Mouse (Mus musculus) intestine, embryonic 16.5 days (tissue): Measurements from ENCODE around the gene Tcp11l2. TPM values are rescaled to one million over a fixed set of nuclear protein-coding genes. Genes with fewer than 3 reads are reported as not detected.

ENCODE experiments used
- ATAC-seq: fragments of 200-750 bp; cut with Nextera tagmentation; 2 replicates; pipeline ENCODE4 v1.8.0; 2017; ENCODE audit warnings: moderate TSS enrichment, moderate library complexity
- H3K27ac ChIP-seq: fragments of 300-500 bp; sonication (generic); 2 replicates; pipeline ENCODE4 v1.5.1; 2014; ENCODE audit warnings: mild to moderate bottlenecking, low read length
- H3K27me3 ChIP-seq: fragments of 300-500 bp; sonication (generic); replicated peaks from 2 replicates; pipeline ENCODE4 v1.6.1; 2014; ENCODE audit warnings: low read length, control low read depth, mixed read lengths; ENCODE audit not compliant: control insufficient read depth, insufficient read depth
- H3K36me3 ChIP-seq: fragments of 300-500 bp; sonication (generic); 2 replicates; pipeline ENCODE4 v1.6.1; 2014; ENCODE audit warnings: low read length, control low read depth; ENCODE audit not compliant: control insufficient read depth, insufficient read depth
- H3K4me1 ChIP-seq: fragments of 300-500 bp; sonication (generic); 2 replicates; pipeline ENCODE4 v1.6.1; 2014; ENCODE audit warnings: low read length, control low read depth, mixed read lengths; ENCODE audit not compliant: control insufficient read depth, insufficient read depth
- H3K4me2 ChIP-seq: fragments of 300-500 bp; sonication (generic); 2 replicates; pipeline ENCODE4 v1.6.1; 2014; ENCODE audit warnings: low read depth, low read length, control low read depth
- H3K4me3 ChIP-seq: fragments of 300-500 bp; sonication (generic); 2 replicates; pipeline ENCODE4 v1.5.1; 2014; ENCODE audit warnings: mild to moderate bottlenecking, low read length
- H3K9ac ChIP-seq: fragments of 300-500 bp; sonication (generic); 2 replicates; pipeline ENCODE4 v1.6.1; 2014; ENCODE audit warnings: low read depth, low read length
- H3K9me3 ChIP-seq: fragments of 300-500 bp; sonication (generic); 2 replicates; pipeline ENCODE4 v1.6.1; 2016; ENCODE audit warnings: low read length, control low read depth; ENCODE audit not compliant: control insufficient read depth
- WGBS: fragments of 180-500 bp; shearing (Covaris S2); extraction: QIAGEN DNeasy Blood & Tissue Kit; methylation state at CpG from one replicate; pipeline ENCODE4 v1.1.7; 2014; 5-methylcytosine and 5-hydroxymethylcytosine counted together
- polyA plus RNA-seq: library from polyadenylated mRNA; unstranded; fragments of >200 nt; fragmentation: Nextera tagmentation; extraction: Ambion mirVana; gene quantifications from 2 replicates; pipeline ENCODE4 v1.2.1, GENCODE M21; 2015

The Tcp11l2 gene
- polyA plus RNA-seq, 1 experiment from 2014 or later, result 13.4 TPM

- Histone ChIP-seq H3K27ac (no peak overlapping the region), H3K4me3 (no peak overlapping the region), H3K4me1 (no peaks in the 10 kb centered on the region), H3K27me3 (no peaks in the 10 kb centered on the region), H3K36me3 (peaks cover 4% of the 10 kb centered on the region; the same call in 1 of the 2 replicates), H3K4me2 (no peak overlapping the region), H3K9ac (no peak overlapping the region), H3K9me3 (no peaks in the 10 kb centered on the region)
- ATAC-seq, result no peak
- 89% methylated on average over 7 of the region's 7 CpGs for WGBS
Observed at GRCm38 (mm10) chr10:84640861-84641260, 64.4 kb downstream of the Tcp11l2 start.

GRCm38 (mm10) chr10:84641576-84641975 lies 65.2 kb downstream of the Tcp11l2 start:
- Histone ChIP-seq H3K27me3 (no peaks in the 10 kb centered on the region), H3K4me1 (no peaks in the 10 kb centered on the region), H3K4me2 (no peak overlapping the region), H3K9me3 (no peaks in the 10 kb centered on the region), H3K9ac (no peak overlapping the region), H3K36me3 (peaks cover 4% of the 10 kb centered on the region; the same call in 1 of the 2 replicates), H3K27ac (no peak overlapping the region), H3K4me3 (no peak overlapping the region)
- 77% methylated on average over 2 of the region's 2 CpGs for WGBS
- no peak for ATAC-seq

GRCm38 (mm10) chr10:84645940-84646339 lies 69.5 kb downstream of the Tcp11l2 start:
- H3K36me3 ChIP-seq, result no peaks in the 10 kb centered on the region
- no peak for ATAC-seq
- H3K9me3 ChIP-seq, result no peaks in the 10 kb centered on the region
- 86% methylated on average over 8 of the region's 8 CpGs for WGBS
- H3K4me2 ChIP-seq, result no peak overlapping the region
- H3K27ac ChIP-seq, result no peak overlapping the region
- H3K9ac ChIP-seq, result no peak overlapping the region
- no peaks in the 10 kb centered on the region for H3K4me1 ChIP-seq
- no peaks in the 10 kb centered on the region for H3K27me3 ChIP-seq
- no peak overlapping the region for H3K4me3 ChIP-seq

GRCm38 (mm10) chr10:84646506-84647102 lies 70.2 kb downstream of the Tcp11l2 start:
- Histone ChIP-seq H3K36me3 (no peaks in the 10 kb centered on the region), H3K4me1 (no peaks in the 10 kb centered on the region), H3K9me3 (no peaks in the 10 kb centered on the region), H3K9ac (no peak overlapping the region), H3K27me3 (no peaks in the 10 kb centered on the region), H3K27ac (no peak overlapping the region), H3K4me2 (no peak overlapping the region), H3K4me3 (no peak overlapping the region)
- no peak for ATAC-seq
- WGBS, result 81% methylated on average over 12 of the region's 12 CpGs

- 85% methylated on average over 5 of the region's 5 CpGs for WGBS
- Histone ChIP-seq H3K36me3 (no peaks in the 10 kb centered on the region), H3K4me1 (no peaks in the 10 kb centered on the region), H3K9ac (no peak overlapping the region), H3K27ac (no peak overlapping the region), H3K27me3 (no peaks in the 10 kb centered on the region), H3K4me3 (no peak overlapping the region), H3K4me2 (no peak overlapping the region), H3K9me3 (no peaks in the 10 kb centered on the region)
- no peak for ATAC-seq
Observed at GRCm38 (mm10) chr10:84647264-84647663, 70.8 kb downstream of the Tcp11l2 start.

- no peak overlapping the region for H3K9ac ChIP-seq
Observed at GRCm38 (mm10) chr10:84648911-84649310, 72.5 kb downstream of the Tcp11l2 start.

GRCm38 (mm10) chr10:84654029-84654428 lies 77.6 kb downstream of the Tcp11l2 start:
- Histone ChIP-seq H3K4me1 (no peaks in the 10 kb centered on the region), H3K9me3 (no peaks in the 10 kb centered on the region), H3K4me3 (no peak overlapping the region), H3K4me2 (no peak overlapping the region), H3K27ac (no peak overlapping the region), H3K9ac (no peak overlapping the region), H3K27me3 (no peaks in the 10 kb centered on the region), H3K36me3 (no peaks in the 10 kb centered on the region)
- ATAC-seq, result no peak
- 75% methylated on average over 4 of the region's 4 CpGs for WGBS

More at GRCm38 (mm10) chr10:84648911-84649310, 72.5 kb downstream of the Tcp11l2 start:
- Histone ChIP-seq H3K27me3 (no peaks in the 10 kb centered on the region), H3K4me2 (no peak overlapping the region), H3K27ac (no peak overlapping the region), H3K9me3 (no peaks in the 10 kb centered on the region), H3K4me3 (no peak overlapping the region), H3K36me3 (no peaks in the 10 kb centered on the region), H3K4me1 (no peaks in the 10 kb centered on the region)
- no peak for ATAC-seq
- 71% methylated on average over 4 of the region's 4 CpGs for WGBS

- no peak overlapping the region for H3K9ac ChIP-seq
- no peaks in the 10 kb centered on the region for H3K4me1 ChIP-seq
- no peak overlapping the region for H3K4me3 ChIP-seq
- no peak overlapping the region for H3K4me2 ChIP-seq
- 88% methylated on average over 4 of the region's 4 CpGs for WGBS
- H3K27ac ChIP-seq, result no peak overlapping the region
- H3K36me3 ChIP-seq, result no peaks in the 10 kb centered on the region
- no peaks in the 10 kb centered on the region for H3K27me3 ChIP-seq
- no peak for ATAC-seq
- H3K9me3 ChIP-seq, result no peaks in the 10 kb centered on the region
Observed at GRCm38 (mm10) chr10:84654731-84655130, 78.3 kb downstream of the Tcp11l2 start.

- 84% methylated on average over 4 of the region's 4 CpGs for WGBS
- H3K27me3 ChIP-seq, result no peaks in the 10 kb centered on the region
- no peak overlapping the region for H3K27ac ChIP-seq
- H3K9ac ChIP-seq, result no peak overlapping the region
- H3K4me3 ChIP-seq, result no peak overlapping the region
- peaks cover 4% of the 10 kb centered on the region; the same call in 1 of the 2 replicates for H3K36me3 ChIP-seq
- no peaks in the 10 kb centered on the region for H3K9me3 ChIP-seq
- no peak for ATAC-seq
- H3K4me2 ChIP-seq, result no peak overlapping the region
- no peaks in the 10 kb centered on the region for H3K4me1 ChIP-seq
Observed at GRCm38 (mm10) chr10:84656618-84657017, 80.2 kb downstream of the Tcp11l2 start.
